Mouse (Mus musculus): ENCODE measurements around the gene Adk. TPM values are rescaled to one million over a fixed set of nuclear protein-coding genes. Genes with fewer than 3 reads are reported as not detected.

Gene Adk
- total RNA-seq, 1 experiment, result 164 TPM

DNA sequence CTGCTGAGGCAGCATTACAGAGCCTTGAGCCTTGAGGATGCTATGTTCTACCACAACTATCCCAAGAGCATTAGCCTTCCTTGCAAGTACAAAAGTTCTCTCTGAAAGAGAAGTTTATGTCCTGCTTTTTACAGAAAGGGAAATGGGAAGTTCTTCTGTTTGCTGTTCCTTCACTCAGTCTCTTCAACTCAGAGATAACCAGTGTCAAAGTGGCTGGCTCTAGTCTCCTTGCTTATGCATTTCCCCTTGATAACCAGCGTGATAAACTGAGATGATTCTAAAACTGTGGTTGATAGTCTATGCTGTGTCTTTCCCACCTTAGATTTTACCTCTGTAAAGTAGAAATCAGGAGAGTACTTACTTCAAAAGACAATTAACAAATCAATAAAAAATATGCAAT lies 223.4 kb downstream of the Adk start:
- Histone ChIP-seq H3K4me3 (ENCODE audit: insufficient read depth in 1 of 2, low read depth in 1 of 2, low read length in 2 of 2, poor library complexity in 1 of 2, severe bottlenecking in 1 of 2) (no peak overlapping the region), H3K27ac (ENCODE audit: insufficient read depth, low read depth, low read length, poor library complexity, severe bottlenecking) (no peak overlapping the region), H3K9ac (ENCODE audit: insufficient read depth, low read depth, low read length, poor library complexity, severe bottlenecking) (no peak overlapping the region), H3K4me1 (ENCODE audit: control insufficient read depth in 2 of 2, insufficient read depth in 2 of 2, low read length in 2 of 2, poor library complexity in 1 of 2) (no peaks in the 10 kb centered on the region), H3K36me3 (ENCODE audit: control insufficient read depth, insufficient read depth, low read length, poor library complexity, severe bottlenecking) (no peaks in the 10 kb centered on the region), H3K9me3 (ENCODE audit: control insufficient read depth, insufficient read depth, low read depth, low read length) (no peaks in the 10 kb centered on the region)
- in situ Hi-C loops (cut with MboI; ENCODE audit: low sequenced_read_pairs in 2 of 2, unreplicated experiment in 2 of 2), result no loop called here
- DNase-seq (ENCODE audit: low read depth, low spot score), result no peak
- TF ChIP-seq ZC3H11A (IDR thresholded peaks at IDR 0.05; ENCODE audit: borderline replicate concordance, low read depth, low read length), result no peak
- TF ChIP-seq CHD2 (IDR thresholded peaks at IDR 0.05; ENCODE audit: low read depth, low read length), result no peak
- no peak for TF ChIP-seq MAFK (IDR thresholded peaks at IDR 0.05; ENCODE audit: insufficient read depth, low read depth, low read length)
- no peak for TF ChIP-seq HCFC1 (IDR thresholded peaks at IDR 0.05; ENCODE audit: borderline replicate concordance, insufficient read depth, low read length)
- no peak for TF ChIP-seq ZNF384 (IDR thresholded peaks at IDR 0.05; ENCODE audit: low read depth, low read length)

DNA sequence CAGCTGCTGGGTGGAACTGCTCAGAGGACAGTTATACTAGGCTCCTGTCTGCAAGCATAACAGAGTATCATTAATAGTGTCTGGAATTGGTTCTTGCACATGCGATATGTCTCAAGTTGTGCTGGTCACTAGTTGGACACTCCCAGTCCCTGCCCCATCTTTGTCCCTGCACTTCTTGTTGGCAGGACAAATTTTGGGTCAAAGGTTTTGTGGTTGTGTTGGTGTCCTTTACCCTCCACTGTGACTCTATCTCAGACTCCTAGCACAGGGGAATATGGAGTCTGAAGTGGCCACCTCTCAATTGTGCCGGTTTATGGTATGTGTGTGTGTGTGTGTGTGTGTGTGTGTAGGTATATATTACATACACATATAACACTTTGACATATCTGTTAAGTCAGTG lies 225.9 kb downstream of the Adk start:
- Histone ChIP-seq H3K9me3 (ENCODE audit: control insufficient read depth, insufficient read depth, low read depth, low read length) (no peaks in the 10 kb centered on the region), H3K36me3 (ENCODE audit: control insufficient read depth, insufficient read depth, low read length, poor library complexity, severe bottlenecking) (no peaks in the 10 kb centered on the region), H3K9ac (ENCODE audit: insufficient read depth, low read depth, low read length, poor library complexity, severe bottlenecking) (no peak overlapping the region), H3K27ac (ENCODE audit: insufficient read depth, low read depth, low read length, poor library complexity, severe bottlenecking) (no peak overlapping the region), H3K4me3 (ENCODE audit: insufficient read depth in 1 of 2, low read depth in 1 of 2, low read length in 2 of 2, poor library complexity in 1 of 2, severe bottlenecking in 1 of 2) (no peak overlapping the region), H3K4me1 (ENCODE audit: control insufficient read depth in 2 of 2, insufficient read depth in 2 of 2, low read length in 2 of 2, poor library complexity in 1 of 2) (no peaks in the 10 kb centered on the region)
- TF ChIP-seq HCFC1 (IDR thresholded peaks at IDR 0.05; ENCODE audit: borderline replicate concordance, insufficient read depth, low read length), result no peak
- in situ Hi-C loops (cut with MboI; ENCODE audit: low sequenced_read_pairs in 2 of 2, unreplicated experiment in 2 of 2), result no loop called here
- no peak for DNase-seq (ENCODE audit: low read depth, low spot score)

DNA sequence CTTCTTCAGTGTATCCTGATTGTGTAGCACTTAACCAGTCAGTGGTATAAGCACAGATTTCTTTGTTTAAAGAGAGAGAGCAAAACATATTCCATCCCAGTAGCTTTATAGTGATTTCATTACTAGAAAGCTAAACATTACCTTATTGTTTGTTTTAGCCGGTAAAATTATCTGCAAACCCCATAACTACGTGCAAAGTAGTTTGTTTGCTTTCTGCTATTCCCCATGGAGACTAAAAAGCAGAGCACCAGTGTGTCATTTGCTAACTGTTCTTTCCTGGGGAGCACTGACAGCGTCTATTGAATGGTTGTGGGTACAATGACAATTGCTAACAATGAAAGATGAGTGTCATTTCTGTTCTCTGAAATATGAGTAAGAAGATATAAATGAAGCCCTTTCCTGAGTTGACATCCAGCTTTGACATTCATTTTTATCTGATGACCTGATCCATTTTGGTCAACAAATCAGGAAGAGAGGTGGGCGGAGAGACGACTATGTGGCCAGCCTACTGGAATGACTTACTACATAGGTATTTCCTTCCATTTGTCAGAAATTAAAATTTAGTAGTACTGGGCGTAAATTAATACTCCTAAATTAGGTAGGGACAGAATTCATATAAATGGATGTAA lies 226.6 kb downstream of the Adk start:
- Histone ChIP-seq H3K9me3 (ENCODE audit: control insufficient read depth, insufficient read depth, low read depth, low read length) (no peaks in the 10 kb centered on the region), H3K4me1 (ENCODE audit: control insufficient read depth in 2 of 2, insufficient read depth in 2 of 2, low read length in 2 of 2, poor library complexity in 1 of 2) (no peaks in the 10 kb centered on the region), H3K27ac (ENCODE audit: insufficient read depth, low read depth, low read length, poor library complexity, severe bottlenecking) (no peak overlapping the region), H3K9ac (ENCODE audit: insufficient read depth, low read depth, low read length, poor library complexity, severe bottlenecking) (no peak overlapping the region), H3K36me3 (ENCODE audit: control insufficient read depth, insufficient read depth, low read length, poor library complexity, severe bottlenecking) (no peaks in the 10 kb centered on the region), H3K4me3 (ENCODE audit: insufficient read depth in 1 of 2, low read depth in 1 of 2, low read length in 2 of 2, poor library complexity in 1 of 2, severe bottlenecking in 1 of 2) (no peak overlapping the region)
- in situ Hi-C loops (cut with MboI; ENCODE audit: low sequenced_read_pairs in 2 of 2, unreplicated experiment in 2 of 2), result no loop called here
- no peak for TF ChIP-seq ZNF384 (IDR thresholded peaks at IDR 0.05; ENCODE audit: low read depth, low read length)
- TF ChIP-seq CHD2 (IDR thresholded peaks at IDR 0.05; ENCODE audit: low read depth, low read length), result no peak
- TF ChIP-seq ZC3H11A (IDR thresholded peaks at IDR 0.05; ENCODE audit: borderline replicate concordance, low read depth, low read length), result no peak
- no peak for TF ChIP-seq HCFC1 (IDR thresholded peaks at IDR 0.05; ENCODE audit: borderline replicate concordance, insufficient read depth, low read length)
- TF ChIP-seq MAFK (IDR thresholded peaks at IDR 0.05; ENCODE audit: insufficient read depth, low read depth, low read length), result no peak
- DNase-seq (ENCODE audit: low read depth, low spot score), result no peak

DNA sequence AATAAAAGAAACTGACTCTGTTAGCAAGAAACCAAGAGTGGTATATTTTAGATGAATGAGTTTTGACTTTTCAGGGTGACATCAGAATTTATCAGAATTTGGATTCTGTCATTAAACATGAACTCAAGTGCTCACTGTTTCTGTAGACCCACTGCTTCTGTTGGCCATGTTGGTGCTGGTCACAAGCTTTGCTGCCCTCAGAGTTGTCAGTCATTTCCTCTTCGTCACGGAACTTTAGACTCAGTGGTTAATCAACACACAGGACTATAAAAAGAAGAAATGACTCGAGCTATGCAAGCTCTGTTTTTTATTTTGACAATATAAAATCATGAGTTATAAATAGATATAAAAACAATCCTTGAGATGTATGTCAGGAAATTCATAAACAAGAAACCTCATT lies 228.1 kb downstream of the Adk start:
- Histone ChIP-seq H3K4me3 (ENCODE audit: insufficient read depth in 1 of 2, low read depth in 1 of 2, low read length in 2 of 2, poor library complexity in 1 of 2, severe bottlenecking in 1 of 2) (no peak overlapping the region), H3K27ac (ENCODE audit: insufficient read depth, low read depth, low read length, poor library complexity, severe bottlenecking) (no peak overlapping the region), H3K9me3 (ENCODE audit: control insufficient read depth, insufficient read depth, low read depth, low read length) (no peaks in the 10 kb centered on the region), H3K4me1 (ENCODE audit: control insufficient read depth in 2 of 2, insufficient read depth in 2 of 2, low read length in 2 of 2, poor library complexity in 1 of 2) (no peaks in the 10 kb centered on the region), H3K36me3 (ENCODE audit: control insufficient read depth, insufficient read depth, low read length, poor library complexity, severe bottlenecking) (no peaks in the 10 kb centered on the region), H3K9ac (ENCODE audit: insufficient read depth, low read depth, low read length, poor library complexity, severe bottlenecking) (no peak overlapping the region)
- TF ChIP-seq HCFC1 (IDR thresholded peaks at IDR 0.05; ENCODE audit: borderline replicate concordance, insufficient read depth, low read length), result no peak
- TF ChIP-seq CHD2 (IDR thresholded peaks at IDR 0.05; ENCODE audit: low read depth, low read length), result no peak
- TF ChIP-seq ZC3H11A (IDR thresholded peaks at IDR 0.05; ENCODE audit: borderline replicate concordance, low read depth, low read length), result no peak
- no peak for TF ChIP-seq ZNF384 (IDR thresholded peaks at IDR 0.05; ENCODE audit: low read depth, low read length)
- TF ChIP-seq MAFK (IDR thresholded peaks at IDR 0.05; ENCODE audit: insufficient read depth, low read depth, low read length), result no peak
- in situ Hi-C loops (cut with MboI; ENCODE audit: low sequenced_read_pairs in 2 of 2, unreplicated experiment in 2 of 2), result no loop called here
- DNase-seq (ENCODE audit: low read depth, low spot score), result no peak

DNA sequence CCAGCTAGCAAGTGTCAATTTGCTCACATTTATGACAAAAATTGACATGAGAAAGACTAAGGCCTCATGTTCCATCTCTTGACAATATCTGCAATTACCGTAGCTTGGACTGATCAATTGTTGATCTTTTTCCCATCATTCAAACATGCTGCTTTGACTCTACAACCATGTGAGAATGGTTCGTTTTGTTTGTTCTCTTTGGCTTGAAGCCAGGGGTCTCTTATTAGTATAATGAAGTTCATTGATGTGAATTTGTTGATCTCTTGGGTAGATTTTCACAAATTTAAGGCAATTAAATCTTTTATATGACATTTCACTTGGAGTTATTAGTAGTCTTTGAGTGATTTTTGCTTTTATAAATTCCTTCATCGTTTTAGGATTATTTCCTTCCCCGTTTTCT lies 229.1 kb downstream of the Adk start:
- in situ Hi-C loops (cut with MboI; ENCODE audit: low sequenced_read_pairs in 2 of 2, unreplicated experiment in 2 of 2), result no loop called here

More for the DNA sequence above, 229.1 kb downstream of the Adk start:
- Histone ChIP-seq H3K9ac (ENCODE audit: insufficient read depth, low read depth, low read length, poor library complexity, severe bottlenecking) (no peak overlapping the region), H3K4me1 (ENCODE audit: control insufficient read depth in 2 of 2, insufficient read depth in 2 of 2, low read length in 2 of 2, poor library complexity in 1 of 2) (no peaks in the 10 kb centered on the region), H3K36me3 (ENCODE audit: control insufficient read depth, insufficient read depth, low read length, poor library complexity, severe bottlenecking) (no peaks in the 10 kb centered on the region), H3K4me3 (ENCODE audit: insufficient read depth in 1 of 2, low read depth in 1 of 2, low read length in 2 of 2, poor library complexity in 1 of 2, severe bottlenecking in 1 of 2) (no peak overlapping the region), H3K27ac (ENCODE audit: insufficient read depth, low read depth, low read length, poor library complexity, severe bottlenecking) (no peak overlapping the region), H3K9me3 (ENCODE audit: control insufficient read depth, insufficient read depth, low read depth, low read length) (no peaks in the 10 kb centered on the region)
- TF ChIP-seq CHD2 (IDR thresholded peaks at IDR 0.05; ENCODE audit: low read depth, low read length) (no peak), HCFC1 (IDR thresholded peaks at IDR 0.05; ENCODE audit: borderline replicate concordance, insufficient read depth, low read length) (no peak), ZC3H11A (IDR thresholded peaks at IDR 0.05; ENCODE audit: borderline replicate concordance, low read depth, low read length) (no peak), MAFK (IDR thresholded peaks at IDR 0.05; ENCODE audit: insufficient read depth, low read depth, low read length) (no peak), ZNF384 (IDR thresholded peaks at IDR 0.05; ENCODE audit: low read depth, low read length) (no peak)
- no peak for DNase-seq (ENCODE audit: low read depth, low spot score)
